Mouse (Mus musculus) ES-Bruce4 (cell line): ENCODE measurements around the gene Psmf1.

Source experiments
- CTCF ChIP-seq: IDR thresholded peaks from one replicate; pipeline ENCODE4 v1.8.1; 2011; ENCODE audit warnings: low read depth, low read length
- EP300 ChIP-seq: IDR thresholded peaks from 2 replicates; pipeline ENCODE4 v1.6.1; 2011; ENCODE audit warnings: low read depth, low read length; ENCODE audit not compliant: insufficient read depth
- POLR2A ChIP-seq: IDR thresholded peaks from one replicate; pipeline ENCODE4 v1.8.1; 2011; ENCODE audit warnings: low read length; ENCODE audit not compliant: insufficient read depth

GRCm38 (mm10) chr2:151783493-151783892 lies 39.5 kb upstream of the Psmf1 start:
- no peak for TF ChIP-seq POLR2A
- no peak for TF ChIP-seq CTCF
- TF ChIP-seq EP300 = no peak
